Mouse (Mus musculus) ES-E14 (cell line): ENCODE data around the gene Hacd4. TPM values are rescaled to one million over a fixed set of nuclear protein-coding genes. Genes with fewer than 3 reads are reported as not detected.

Experiments used
- DNase-seq: peaks from one replicate; pipeline ENCODE4 v3.0.0-alpha.2; 2013; ENCODE audit warnings: low read depth, low spot score
- H3K27ac ChIP-seq: 2 replicates; pipeline ENCODE4 v1.5.1; 2012; ENCODE audit warnings: low read depth, mild to moderate bottlenecking, low read length, moderate library complexity, mixed read lengths; ENCODE audit not compliant: poor library complexity, insufficient read depth, severe bottlenecking
- H3K36me3 ChIP-seq: 2 replicates; pipeline ENCODE4 v1.6.1; 2012; ENCODE audit warnings: mild to moderate bottlenecking, low read length, moderate library complexity, mixed read lengths; ENCODE audit not compliant: control insufficient read depth, poor library complexity, insufficient read depth, severe bottlenecking
- H3K4me1 ChIP-seq, 2 experiments: fragments of 150-350 bp in 1 of 2; sonication (generic) in 1 of 2; 2 replicates each; pipeline ENCODE4 v1.6.1; 2012; ENCODE audit warnings: low read length in 2 of 2, mild to moderate bottlenecking in 1 of 2, mixed read lengths in 1 of 2; ENCODE audit not compliant: control insufficient read depth in 2 of 2, insufficient read depth in 2 of 2, poor library complexity in 1 of 2
- H3K4me3 ChIP-seq, 2 experiments: fragments of 150-350 bp in 1 of 2; sonication (generic) in 1 of 2; 2 replicates each; pipeline ENCODE4 v1.5.1; 2012; ENCODE audit warnings: low read length in 2 of 2, low read depth in 1 of 2, mild to moderate bottlenecking in 1 of 2, mixed read lengths in 1 of 2; ENCODE audit not compliant: insufficient read depth in 1 of 2, poor library complexity in 1 of 2, severe bottlenecking in 1 of 2
- H3K9ac ChIP-seq: 2 replicates; pipeline ENCODE4 v1.6.1; 2012; ENCODE audit warnings: low read depth, mild to moderate bottlenecking, low read length, mixed read lengths; ENCODE audit not compliant: poor library complexity, insufficient read depth, severe bottlenecking
- H3K9me3 ChIP-seq: fragments of 150-350 bp; sonication (generic); 2 replicates; pipeline ENCODE4 v1.6.1; 2012; ENCODE audit warnings: low read depth, mild to moderate bottlenecking, low read length; ENCODE audit not compliant: control insufficient read depth, insufficient read depth
- CHD2 ChIP-seq: IDR thresholded peaks from 2 replicates; pipeline ENCODE4 v1.6.1; 2014; ENCODE audit warnings: mild to moderate bottlenecking, low read depth, low read length, inconsistent platforms
- HCFC1 ChIP-seq: IDR thresholded peaks from 2 replicates; pipeline ENCODE4 v1.6.1; 2012; ENCODE audit warnings: low read length, inconsistent platforms, borderline replicate concordance; ENCODE audit not compliant: insufficient read depth
- MAFK ChIP-seq: IDR thresholded peaks from 2 replicates; pipeline ENCODE4 v1.6.1; 2014; ENCODE audit warnings: mild to moderate bottlenecking, low read depth, low read length, inconsistent platforms; ENCODE audit not compliant: insufficient read depth
- ZC3H11A ChIP-seq: IDR thresholded peaks from 2 replicates; pipeline ENCODE4 v1.6.1; 2012; ENCODE audit warnings: low read depth, mild to moderate bottlenecking, inconsistent platforms, low read length, borderline replicate concordance
- ZNF384 ChIP-seq: IDR thresholded peaks from 2 replicates; pipeline ENCODE4 v1.6.1; 2012; ENCODE audit warnings: low read depth, low read length, inconsistent platforms
- in situ Hi-C, 2 experiments: fragments of 600-800 bp; cut with MboI; formaldehyde crosslinking; loops; one replicate each; pipeline ENCODE4 v1.15.1; 2025; ENCODE audit warnings: low sequenced_read_pairs in 2 of 2, inconsistent platforms in 1 of 2; ENCODE audit not compliant: unreplicated experiment in 2 of 2
- total RNA-seq: library from RNA; depleted of rRNA; stranded (reverse); fragments of 300-350 nt; gene quantifications from 2 replicates; pipeline ENCODE4 v1.2.3, GENCODE M21; 2012

Gene Hacd4
- total RNA-seq, 1 experiment, result 5.7 TPM

DNA sequence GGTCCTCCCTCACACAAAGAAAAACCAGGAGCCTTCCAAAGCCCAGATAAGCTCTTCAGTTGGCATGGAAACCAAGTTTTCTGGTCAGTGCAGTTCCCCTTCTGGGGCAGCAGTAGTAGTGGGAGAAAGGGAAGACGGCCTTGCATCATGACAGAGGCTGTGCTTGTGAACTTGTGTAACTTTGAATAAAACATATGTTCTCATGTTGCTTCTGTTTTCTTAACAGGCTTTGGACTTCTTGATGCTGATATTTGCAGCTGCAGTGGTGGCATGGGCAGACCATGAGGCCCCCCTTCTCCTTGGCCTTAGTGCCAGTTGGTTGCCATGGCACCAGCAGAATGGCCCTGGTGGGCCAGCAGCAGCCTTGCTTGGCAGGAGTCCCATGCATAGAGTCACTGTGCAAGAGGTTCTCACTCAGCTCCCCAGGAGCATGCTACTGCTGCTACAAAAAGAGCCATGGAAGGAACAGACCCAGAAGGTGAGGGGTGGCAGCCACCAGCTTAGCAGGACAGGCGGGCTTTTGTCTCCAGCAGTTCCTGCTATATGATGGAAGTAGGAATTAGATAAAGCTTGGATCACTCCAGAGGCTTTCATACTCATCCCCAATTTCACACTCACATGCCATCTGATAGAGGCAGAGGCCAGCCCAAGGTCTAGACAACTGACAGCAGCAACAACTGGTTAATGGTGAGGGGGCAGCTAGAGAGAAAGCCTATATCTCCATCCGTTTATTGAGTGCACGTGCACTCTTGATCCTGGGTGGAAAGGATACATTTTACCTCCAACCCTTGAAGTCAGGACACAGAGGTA, 31.6 kb downstream of the Hacd4 start:
- no peak for TF ChIP-seq MAFK
- TF ChIP-seq CHD2, result no peak
- TF ChIP-seq ZC3H11A, result no peak
- TF ChIP-seq HCFC1, result no peak
- TF ChIP-seq ZNF384, result no peak
- Histone ChIP-seq H3K4me3 (no peak overlapping the region), H3K9me3 (no peaks in the 10 kb centered on the region), H3K4me1 (no peaks in the 10 kb centered on the region), H3K27ac (no peak overlapping the region), H3K36me3 (no peaks in the 10 kb centered on the region), H3K9ac (no peak overlapping the region)
- in situ Hi-C loops, result no loop called here
- DNase-seq, result no peak

GRCm38 (mm10) chr4:88402884-88403283, 35.8 kb downstream of the Hacd4 start:
- TF ChIP-seq ZC3H11A, result no peak
- TF ChIP-seq HCFC1, result no peak
- no peak for TF ChIP-seq MAFK
- no peak for TF ChIP-seq CHD2
- TF ChIP-seq ZNF384, result no peak
- H3K9me3 ChIP-seq, result no peaks in the 10 kb centered on the region
- H3K4me1 ChIP-seq, result no peaks in the 10 kb centered on the region
- H3K36me3 ChIP-seq, result no peaks in the 10 kb centered on the region
- no peak for DNase-seq
- in situ Hi-C loops, result no loop called here
- H3K9ac ChIP-seq, result no peak overlapping the region
- no peak overlapping the region for H3K4me3 ChIP-seq
- H3K27ac ChIP-seq, result no peak overlapping the region

DNA sequence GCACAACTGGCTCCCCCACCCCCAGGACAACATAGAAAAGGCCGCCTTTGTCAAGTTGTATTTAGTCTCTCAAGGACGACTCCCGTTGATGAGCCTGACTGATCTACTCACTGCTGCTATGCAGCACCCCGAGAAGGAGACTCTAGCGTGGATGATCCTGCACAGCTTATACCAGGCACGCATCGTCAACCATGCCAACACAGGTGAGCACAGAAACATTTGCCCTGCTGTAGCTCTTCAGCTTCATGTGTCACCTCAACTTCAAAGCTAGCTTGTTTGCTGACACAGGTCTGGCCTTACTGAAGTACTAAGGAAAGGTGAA, 37.8 kb downstream of the Hacd4 start:
- Histone ChIP-seq H3K9me3 (no peaks in the 10 kb centered on the region), H3K27ac (no peak overlapping the region), H3K36me3 (no peaks in the 10 kb centered on the region), H3K4me1 (no peaks in the 10 kb centered on the region), H3K4me3 (no peak overlapping the region), H3K9ac (no peak overlapping the region)
- no peak for DNase-seq
- TF ChIP-seq HCFC1 (no peak), ZC3H11A (no peak), MAFK (no peak), CHD2 (no peak), ZNF384 (no peak)
- in situ Hi-C loops, result no loop called here

DNA sequence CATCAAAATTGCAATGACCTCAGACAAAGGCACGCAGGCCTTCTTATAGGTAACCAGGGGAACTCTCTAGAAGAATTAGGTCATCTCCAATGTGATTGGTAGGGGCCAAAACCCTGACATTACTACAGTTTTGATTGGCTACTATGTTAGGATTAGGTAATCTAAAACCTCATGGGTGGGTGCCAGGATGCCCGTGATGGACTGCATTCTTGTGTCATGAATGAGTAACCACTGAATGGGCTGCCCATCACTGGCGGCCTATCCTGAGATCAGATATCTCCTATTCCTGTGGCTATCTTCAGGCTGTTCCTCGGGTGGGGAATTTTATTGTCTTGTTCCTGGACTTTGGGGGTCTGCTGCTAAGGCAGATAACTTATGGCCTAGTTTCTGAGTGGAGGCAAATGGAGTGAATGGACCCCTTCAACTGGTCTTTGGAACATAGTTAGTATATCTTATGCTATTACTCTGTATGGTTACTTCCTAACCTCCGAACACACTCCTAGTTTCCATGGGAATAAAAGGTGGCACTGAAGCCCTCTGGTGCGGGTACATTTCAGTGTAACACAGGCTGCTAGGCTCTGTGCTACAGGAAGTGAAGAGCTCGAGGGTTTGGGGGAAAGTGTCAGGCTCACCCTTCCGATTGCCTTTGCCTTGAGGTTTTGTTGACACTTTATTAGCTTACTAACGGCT, 38.3 kb downstream of the Hacd4 start:
- Histone ChIP-seq H3K36me3 (no peaks in the 10 kb centered on the region), H3K9me3 (no peaks in the 10 kb centered on the region), H3K4me3 (no peak overlapping the region), H3K9ac (no peak overlapping the region), H3K4me1 (no peaks in the 10 kb centered on the region), H3K27ac (no peak overlapping the region)
- no peak for DNase-seq
- in situ Hi-C loops, result no loop called here
- TF ChIP-seq MAFK (no peak), HCFC1 (no peak), CHD2 (no peak), ZNF384 (no peak), ZC3H11A (no peak)
